Mouse (Mus musculus) MEL (cell line): ENCODE measurements around the gene Smlr1. TPM values are rescaled to one million over a fixed set of nuclear protein-coding genes. Genes with fewer than 3 reads are reported as not detected.

ENCODE experiments used
- DNase-seq: peaks from one replicate; pipeline ENCODE4 v3.0.0; 2011; ENCODE audit warnings: low read depth, low spot score
- H3K27ac ChIP-seq: 2 replicates; pipeline ENCODE4 v1.5.1; 2012; ENCODE audit warnings: low read depth, mild to moderate bottlenecking, control low read depth, low read length, moderate library complexity; ENCODE audit not compliant: control insufficient read depth
- H3K27me3 ChIP-seq, 2 experiments: fragments of 150-350 bp in 1 of 2; sonication (generic) in 1 of 2; 2 replicates each; pipeline ENCODE4 v1.6.1; 2012; ENCODE audit warnings: low read length in 2 of 2, mild to moderate bottlenecking in 2 of 2, improper control_type of control experiment in 1 of 2, moderate library complexity in 1 of 2; ENCODE audit not compliant: insufficient read depth in 2 of 2, control insufficient read depth in 1 of 2
- H3K36me3 ChIP-seq, 2 experiments: 2 replicates each; pipeline ENCODE4 v1.6.1; 2012 to 2014; ENCODE audit warnings: low read length in 2 of 2, improper control_type of control experiment in 1 of 2, inconsistent platforms in 1 of 2, mild to moderate bottlenecking in 1 of 2; ENCODE audit not compliant: insufficient read depth in 2 of 2, control insufficient read depth in 1 of 2
- H3K4me1 ChIP-seq, 2 experiments: fragments of 150-350 bp in 1 of 2; sonication (generic) in 1 of 2; 2 replicates each; pipeline ENCODE4 v1.6.1; 2012; ENCODE audit warnings: low read length in 2 of 2, improper control_type of control experiment in 1 of 2, mild to moderate bottlenecking in 1 of 2; ENCODE audit not compliant: insufficient read depth in 2 of 2, control insufficient read depth in 1 of 2
- H3K4me3 ChIP-seq, 2 experiments: fragments of 150-350 bp in 1 of 2; sonication (generic) in 1 of 2; 2 replicates each; pipeline ENCODE4 v1.5.1; 2012; ENCODE audit warnings: low read depth in 2 of 2, low read length in 2 of 2, mild to moderate bottlenecking in 2 of 2, moderate library complexity in 2 of 2, control low read depth in 1 of 2, improper control_type of control experiment in 1 of 2; ENCODE audit not compliant: control insufficient read depth in 1 of 2, insufficient read depth in 1 of 2
- H3K79me2 ChIP-seq: 2 replicates; pipeline ENCODE4 v1.6.1; 2012; ENCODE audit warnings: mild to moderate bottlenecking, low read length, moderate library complexity; ENCODE audit not compliant: control insufficient read depth, poor library complexity, insufficient read depth
- H3K9ac ChIP-seq: 2 replicates; pipeline ENCODE4 v1.6.1; 2012; ENCODE audit warnings: low read depth, mild to moderate bottlenecking, control low read depth, low read length, moderate library complexity; ENCODE audit not compliant: control insufficient read depth, poor library complexity, severe bottlenecking
- H3K9me3 ChIP-seq: fragments of 150-350 bp; sonication (generic); replicated peaks from 2 replicates; pipeline ENCODE4 v1.6.1; 2012; ENCODE audit warnings: mild to moderate bottlenecking, low read length, improper control_type of control experiment, moderate library complexity; ENCODE audit not compliant: insufficient read depth
- BHLHE40 ChIP-seq: IDR thresholded peaks from 2 replicates; pipeline ENCODE4 v1.6.1; 2012; ENCODE audit warnings: low read depth, mild to moderate bottlenecking, inconsistent platforms, low read length, improper control_type of control experiment, borderline replicate concordance
- CHD2 ChIP-seq: IDR thresholded peaks from 2 replicates; pipeline ENCODE4 v1.6.1; 2011; ENCODE audit warnings: low read length, improper control_type of control experiment
- E2F4 ChIP-seq: IDR thresholded peaks from 2 replicates; pipeline ENCODE4 v1.6.1; 2011; ENCODE audit warnings: low read depth, low read length, improper control_type of control experiment, borderline replicate concordance
- EP300 ChIP-seq, 2 experiments: IDR thresholded peaks; 2 replicates each; pipeline ENCODE4 v1.6.1; 2011; ENCODE audit warnings: improper control_type of control experiment in 2 of 2, low read length in 2 of 2, low read depth in 1 of 2, mild to moderate bottlenecking in 1 of 2
- ETS1 ChIP-seq: IDR thresholded peaks from 2 replicates; pipeline ENCODE4 v1.6.1; 2012; ENCODE audit warnings: low read depth, mild to moderate bottlenecking, inconsistent platforms, low read length, improper control_type of control experiment, moderate library complexity
- GABPA ChIP-seq: IDR thresholded peaks from 2 replicates; pipeline ENCODE4 v1.6.1; 2012; ENCODE audit warnings: low read depth, mild to moderate bottlenecking, inconsistent platforms, low read length, improper control_type of control experiment, moderate library complexity
- GATA1 ChIP-seq: IDR thresholded peaks from 2 replicates; pipeline ENCODE4 v1.6.1; 2011; ENCODE audit warnings: low read depth, low read length, improper control_type of control experiment
- KAT2A ChIP-seq: conservative IDR thresholded peaks from 2 replicates; pipeline ENCODE4 v1.6.1; 2012; ENCODE audit warnings: low read depth, low read length, improper control_type of control experiment, inconsistent platforms
- MXI1 ChIP-seq: IDR thresholded peaks from 2 replicates; pipeline ENCODE4 v1.6.1; 2011; ENCODE audit warnings: mild to moderate bottlenecking, low read depth, low read length, improper control_type of control experiment
- MYB ChIP-seq: IDR thresholded peaks from 2 replicates; pipeline ENCODE4 v1.6.1; 2011; ENCODE audit warnings: mild to moderate bottlenecking, low read depth, low read length, improper control_type of control experiment
- NELFE ChIP-seq: IDR thresholded peaks from 2 replicates; pipeline ENCODE4 v1.6.1; 2011; ENCODE audit warnings: low read depth, low read length, improper control_type of control experiment
- POLR2A ChIP-seq, 2 experiments: IDR thresholded peaks; 2 replicates each; pipeline ENCODE4 v1.6.1; 2011 to 2012; ENCODE audit warnings: low read length in 2 of 2, mild to moderate bottlenecking in 2 of 2, control low read depth in 1 of 2, improper control_type of control experiment in 1 of 2, low read depth in 1 of 2, moderate library complexity in 1 of 2; ENCODE audit not compliant: control insufficient read depth in 1 of 2, insufficient read depth in 1 of 2, poor library complexity in 1 of 2
- RAD21 ChIP-seq: IDR thresholded peaks from 2 replicates; pipeline ENCODE4 v1.6.1; 2011; ENCODE audit warnings: mild to moderate bottlenecking, low read depth, low read length, improper control_type of control experiment
- SMC3 ChIP-seq: IDR thresholded peaks from 2 replicates; pipeline ENCODE4 v1.6.1; 2011; ENCODE audit warnings: low read depth, low read length, improper control_type of control experiment
- TBP ChIP-seq: IDR thresholded peaks from 2 replicates; pipeline ENCODE4 v1.8.0; 2011; ENCODE audit warnings: low read depth, low read length, improper control_type of control experiment
- ZC3H11A ChIP-seq: IDR thresholded peaks from 2 replicates; pipeline ENCODE4 v1.6.1; 2012; ENCODE audit warnings: low read depth, mild to moderate bottlenecking, inconsistent platforms, low read length, improper control_type of control experiment
- polyA plus RNA-seq, 2 experiments: library from polyadenylated mRNA; stranded (reverse) in 1 of 2; unstranded in 1 of 2; fragments of >175 nt in 1 of 2; fragments of >200 nt in 1 of 2; gene quantifications; 2 replicates each; pipeline versions ENCODE4 v1.2.1 to v1.2.4; 2012; ENCODE audit warnings: low replicate concordance in 2 of 2, low read depth in 1 of 2; ENCODE audit not compliant: insufficient read length in 2 of 2, insufficient read depth in 1 of 2, missing spikeins in 1 of 2
- total RNA-seq: library from RNA; depleted of rRNA; stranded (reverse); fragments of 300-350 nt; gene quantifications from 2 replicates; pipeline ENCODE4 v1.2.3, GENCODE M21; 2012

Smlr1 gene
- total and polyA plus RNA-seq, 3 experiments = not detected

DNA sequence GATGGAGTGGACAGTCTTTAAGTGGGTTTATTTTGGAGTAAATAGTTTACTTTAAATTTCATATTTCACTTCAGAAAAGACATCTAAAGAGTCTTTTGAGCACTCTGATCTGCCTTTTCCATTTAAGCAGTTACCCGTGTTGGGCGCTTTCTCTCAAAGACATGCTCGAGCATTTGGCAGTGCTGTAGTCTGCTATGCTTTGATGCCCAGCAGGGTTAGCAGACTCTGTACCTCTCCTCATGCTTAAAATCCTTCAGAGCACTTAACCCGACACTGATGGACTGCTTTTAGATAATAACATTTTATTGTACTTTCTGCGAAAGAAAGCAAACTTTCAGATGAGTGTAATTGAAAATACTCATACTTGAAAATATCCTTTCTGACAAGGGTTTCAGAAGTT is 32.8 kb downstream of the Smlr1 start:
- H3K4me1 ChIP-seq = no peaks in the 10 kb centered on the region
- DNase-seq = no peak
- H3K27ac ChIP-seq = no peak overlapping the region
- H3K9me3 ChIP-seq = no peaks in the 10 kb centered on the region
- no peak overlapping the region for H3K4me3 ChIP-seq
- H3K79me2 ChIP-seq = no peaks in the 10 kb centered on the region
- no peak overlapping the region for H3K9ac ChIP-seq
- H3K27me3 ChIP-seq = no peaks in the 10 kb centered on the region
- no peaks in the 10 kb centered on the region for H3K36me3 ChIP-seq
- TF ChIP-seq CHD2 (no peak), E2F4 (no peak), GABPA (no peak), MYB (no peak), KAT2A (no peak), MXI1 (no peak), POLR2A (IDR thresholded peaks at IDR 0.05; ENCODE audit: control insufficient read depth in 1 of 2, insufficient read depth in 1 of 2, low read depth in 1 of 2, low read length in 2 of 2, poor library complexity in 1 of 2) (no peak)

DNA sequence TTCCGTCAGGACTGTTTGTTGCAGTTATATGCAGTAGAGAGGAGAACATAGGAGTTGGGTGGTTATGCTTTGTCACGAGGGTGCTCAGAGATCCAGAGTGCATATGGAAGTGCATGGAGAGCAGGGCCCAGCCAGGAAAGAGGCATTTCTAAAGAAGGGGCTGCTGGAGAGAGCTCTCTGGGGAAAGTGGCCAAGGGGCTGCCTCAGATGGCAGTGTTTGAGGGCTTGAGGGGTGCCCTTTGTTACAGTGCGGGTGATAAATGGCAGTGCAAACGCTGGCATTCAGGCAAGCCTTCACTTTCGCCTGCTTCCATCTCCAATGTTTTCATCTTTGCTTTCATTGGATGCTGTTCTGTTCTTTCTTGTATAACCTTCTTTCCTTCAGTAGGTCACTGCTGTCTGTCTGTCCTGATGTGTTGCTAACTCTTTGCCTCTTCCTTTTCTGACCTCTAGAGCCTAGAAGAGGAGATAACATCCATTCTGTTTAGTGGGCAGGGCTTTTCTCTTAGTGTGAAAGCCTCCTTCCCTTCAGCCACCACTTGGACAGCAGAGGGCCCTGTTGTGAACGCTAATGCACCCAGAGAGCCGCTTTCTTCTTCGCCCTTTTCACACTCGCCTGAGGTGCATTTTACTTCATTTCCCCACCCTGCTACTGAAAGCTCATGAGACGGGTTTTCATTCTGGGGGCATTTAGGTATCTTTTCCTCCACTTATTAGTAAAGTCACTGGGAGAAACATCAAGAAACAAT is 36.6 kb downstream of the Smlr1 start:
- no peaks in the 10 kb centered on the region for H3K36me3 ChIP-seq
- no peak for TF ChIP-seq NELFE
- no peak for TF ChIP-seq GABPA
- TF ChIP-seq MYB = no peak
- no peak for TF ChIP-seq EP300 (IDR thresholded peaks at IDR 0.05; ENCODE audit: low read depth in 1 of 2, low read length in 2 of 2)
- TF ChIP-seq GATA1 = no peak
- no peak for TF ChIP-seq SMC3
- TF ChIP-seq ZC3H11A = no peak
- no peak for TF ChIP-seq ETS1
- no peak for TF ChIP-seq TBP
- no peak; the same call in 1 of the 2 replicates for TF ChIP-seq RAD21
- TF ChIP-seq BHLHE40 = no peak
- TF ChIP-seq, all 39 proteins: peak for 0
- no peak for DNase-seq

More for the DNA sequence above, 36.6 kb downstream of the Smlr1 start:
- no peak overlapping the region for H3K27ac ChIP-seq
- H3K9me3 ChIP-seq = no peaks in the 10 kb centered on the region
- H3K79me2 ChIP-seq = no peaks in the 10 kb centered on the region
- no peaks in the 10 kb centered on the region for H3K4me1 ChIP-seq
- H3K9ac ChIP-seq = no peak overlapping the region
- H3K27me3 ChIP-seq = no peaks in the 10 kb centered on the region
- H3K4me3 ChIP-seq = no peak overlapping the region
